Mouse (Mus musculus) layer of hippocampus, postnatal 25 days (tissue): ENCODE data around the gene Timm22. TPM values are rescaled to one million over a fixed set of nuclear protein-coding genes. Genes with fewer than 3 reads are reported as not detected.

ENCODE experiments used
- DNase-seq, 2 experiments: peaks; one replicate each; pipeline ENCODE4 v3.0.0; 2022; ENCODE audit warnings: mixed read lengths in 2 of 2, low spot score in 1 of 2; ENCODE audit errors: extremely low spot score in 1 of 2
- total RNA-seq, 2 experiments: library from RNA; stranded (reverse); gene quantifications; 2 replicates each; pipeline ENCODE4 v1.2.3; 2021

Timm22 gene
- total RNA-seq, 2 experiments from 2014 or later = 25.9 to 39.4 TPM

DNA sequence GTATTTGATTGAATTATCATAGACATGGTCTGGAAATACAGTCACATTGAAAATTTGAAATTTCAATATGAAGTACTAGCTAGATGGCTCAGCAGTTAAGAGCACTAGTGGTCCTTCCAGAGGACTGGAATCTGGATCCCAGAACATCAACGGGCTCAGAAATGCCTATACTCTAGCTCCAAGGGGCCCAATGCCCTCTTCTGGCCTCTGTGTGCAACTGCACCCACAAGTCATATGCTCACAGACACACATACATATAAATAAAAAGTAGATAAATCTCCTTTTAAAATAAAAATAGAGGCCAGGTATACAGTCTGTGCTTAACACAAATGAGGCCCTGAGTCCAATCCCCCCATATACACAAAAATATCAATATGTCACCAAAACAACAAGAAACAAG, 19.7 kb upstream of the Timm22 start:
- DNase-seq = no peak

DNA sequence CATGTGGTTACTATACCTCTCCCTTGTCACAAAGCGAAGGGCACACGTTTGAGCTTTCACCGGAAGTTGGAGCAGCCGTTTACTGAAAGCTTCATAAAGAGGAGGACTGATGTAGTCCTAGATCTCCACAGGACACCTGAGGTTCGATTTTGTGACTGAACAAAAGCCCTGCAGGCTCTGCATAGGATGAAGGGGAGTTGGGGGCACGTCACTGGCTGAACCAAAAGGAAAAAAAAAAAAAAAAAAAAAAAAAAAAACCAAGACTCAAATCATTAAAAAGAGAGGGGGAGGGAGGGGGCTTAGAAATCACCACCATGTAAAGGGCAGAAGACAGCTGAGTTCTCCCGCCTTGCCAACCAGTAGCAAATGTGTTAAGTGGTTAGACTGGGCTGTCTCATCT, 18.0 kb upstream of the Timm22 start:
- DNase-seq = no peak

DNA sequence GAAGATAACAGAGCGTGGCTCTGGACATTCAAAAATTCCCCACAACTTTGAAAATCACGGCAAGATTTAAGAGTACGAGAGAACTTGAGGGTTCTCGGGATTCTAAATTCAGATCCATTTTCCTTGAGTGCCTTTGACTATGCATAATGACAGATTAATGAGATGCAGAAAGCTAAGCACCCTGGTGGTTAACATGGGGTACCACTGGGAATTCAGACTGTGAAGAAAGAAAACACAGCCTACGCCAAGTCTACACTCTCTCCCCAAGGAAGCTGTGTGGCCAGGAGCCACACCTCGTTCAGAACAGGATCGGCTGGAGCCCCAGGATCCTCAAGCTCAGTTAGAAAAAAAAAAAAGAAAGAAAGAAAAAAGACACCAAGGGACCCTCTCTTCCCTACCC, 14.2 kb upstream of the Timm22 start:
- no peak for DNase-seq

DNA sequence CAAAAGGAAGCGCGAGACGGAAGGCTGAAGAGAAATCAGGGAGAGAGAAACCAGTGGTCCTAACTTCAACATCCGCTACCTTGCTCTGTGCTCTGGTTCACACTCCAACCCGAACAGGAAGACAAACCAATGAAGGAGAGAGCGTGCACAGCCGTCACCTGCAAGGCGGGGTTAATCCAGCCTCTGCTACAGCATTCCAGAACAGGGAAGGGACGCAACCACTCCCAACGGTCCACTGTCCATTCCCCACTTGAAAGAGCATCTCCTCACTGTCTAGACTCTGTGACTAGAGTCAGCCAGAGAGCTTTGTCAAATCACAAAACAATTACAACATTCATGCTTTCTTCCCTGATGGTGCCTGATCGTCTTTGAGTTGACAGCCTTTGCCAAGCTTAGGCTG, 13.8 kb upstream of the Timm22 start:
- DNase-seq = no peak

- no peak for DNase-seq
These were observed 9.0 kb upstream of the Timm22 start for GRCm38 (mm10) chr11:76397650-76398311.

GRCm38 (mm10) chr11:76398312-76398797, 8.4 kb upstream of the Timm22 start:
- no peak for DNase-seq

- peak; percentile 62 to 68 for DNase-seq
These were observed 7.8 kb upstream of the Timm22 start, which contains the start of gene Nxn for GRCm38 (mm10) chr11:76398798-76399586. Gene Nxn (minus strand): TSS chr11:76399140.

- no peak for DNase-seq
These were observed 7.0 kb upstream of the Timm22 start for GRCm38 (mm10) chr11:76399587-76400330.

- DNase-seq = no peak
These were observed 5.4 kb upstream of the Timm22 start for GRCm38 (mm10) chr11:76401398-76401797.

DNA sequence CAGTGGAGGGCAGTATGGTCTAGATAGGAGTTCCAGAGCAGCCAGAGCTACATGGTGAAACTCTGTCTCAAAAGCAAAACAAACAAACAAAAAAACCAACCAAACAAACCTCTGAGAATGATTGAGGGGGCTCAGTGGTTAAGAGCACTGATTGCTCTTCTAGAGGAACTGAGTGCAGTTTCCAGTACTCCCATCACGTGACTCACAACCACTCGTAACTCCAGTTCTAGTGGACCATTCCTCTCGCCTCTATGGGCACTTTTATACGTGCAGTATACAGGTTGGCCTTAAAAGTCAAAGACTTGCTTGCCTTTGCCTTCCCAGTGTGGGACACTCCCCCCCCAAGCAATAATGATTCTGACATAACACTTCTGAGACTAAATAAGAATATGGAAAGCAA, 1.6 kb upstream of the Timm22 start:
- DNase-seq = no peak

GRCm38 (mm10) chr11:76405626-76406264, 1.0 kb upstream of the Timm22 start:
- DNase-seq = no peak

- DNase-seq = peak in 1 of 2 experiments; percentile 77
These were observed 4.1 kb downstream of the Timm22 start for GRCm38 (mm10) chr11:76410826-76411225.

GRCm38 (mm10) chr11:76413202-76413601, 6.5 kb downstream of the Timm22 start:
- no peak for DNase-seq

DNA sequence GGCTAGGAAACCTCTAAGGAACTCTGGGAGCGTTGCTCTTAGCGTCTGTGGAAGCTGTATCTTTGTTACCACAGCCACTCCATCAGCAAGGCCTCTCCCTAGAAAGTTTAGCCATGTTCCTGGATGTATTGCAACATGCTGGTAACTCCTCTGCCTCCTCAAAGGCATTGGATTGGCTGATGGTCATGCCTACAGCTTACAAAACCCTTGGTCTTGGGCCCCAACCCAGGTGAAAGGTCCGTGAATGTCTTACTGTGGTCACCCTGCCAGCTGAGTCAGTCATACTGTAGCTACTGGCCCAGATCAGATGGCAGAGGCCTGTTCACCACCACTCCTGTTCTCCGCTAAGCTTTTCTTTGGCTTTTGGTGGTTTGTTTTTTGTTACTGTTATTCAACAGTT, 8.2 kb downstream of the Timm22 start:
- DNase-seq = no peak

- no peak for DNase-seq
These were observed 9.2 kb downstream of the Timm22 start for GRCm38 (mm10) chr11:76415985-76416384.

DNA sequence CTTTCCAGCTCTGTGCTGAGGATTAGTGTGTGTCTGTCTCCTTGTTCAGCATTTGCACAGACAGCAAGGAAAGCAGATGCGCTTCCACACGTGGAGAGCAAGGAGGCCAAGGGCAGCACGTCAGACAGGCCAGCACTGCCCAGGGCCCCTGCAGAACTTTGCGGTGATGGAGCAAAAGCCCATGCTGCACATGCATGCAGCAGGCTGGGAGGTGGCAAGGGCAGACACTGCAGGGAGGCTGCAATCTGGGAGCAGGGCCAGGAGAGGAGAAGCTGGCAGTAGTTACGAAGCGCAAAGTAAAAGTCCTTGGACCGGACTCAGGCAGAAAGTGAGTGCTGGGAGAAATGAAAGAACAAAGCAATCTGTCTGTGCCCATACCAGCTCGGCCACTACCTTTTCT, 11.7 kb downstream of the Timm22 start:
- DNase-seq = no peak

- no peak for DNase-seq
These were observed 12.4 kb downstream of the Timm22 start for GRCm38 (mm10) chr11:76419179-76419578.

DNA sequence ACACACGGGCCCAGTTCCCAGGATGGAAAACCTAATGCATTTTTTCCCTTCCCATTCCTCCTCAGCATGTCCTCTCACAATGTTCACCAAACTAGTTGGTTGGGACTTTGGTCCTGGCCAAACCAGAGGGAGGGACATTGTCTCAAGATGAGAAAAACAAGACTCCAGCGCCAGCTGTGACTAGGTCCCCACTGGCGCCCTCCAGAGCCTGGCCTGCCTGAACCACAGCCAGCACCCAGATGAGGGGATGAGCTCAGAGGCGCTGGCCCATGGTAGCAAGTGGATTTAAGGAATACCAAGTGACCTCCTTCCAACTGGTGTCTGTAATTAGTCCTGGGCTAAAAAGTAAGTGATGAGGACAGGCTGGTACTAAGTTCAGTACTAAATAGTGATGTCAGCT, 14.1 kb downstream of the Timm22 start:
- DNase-seq = no peak

DNA sequence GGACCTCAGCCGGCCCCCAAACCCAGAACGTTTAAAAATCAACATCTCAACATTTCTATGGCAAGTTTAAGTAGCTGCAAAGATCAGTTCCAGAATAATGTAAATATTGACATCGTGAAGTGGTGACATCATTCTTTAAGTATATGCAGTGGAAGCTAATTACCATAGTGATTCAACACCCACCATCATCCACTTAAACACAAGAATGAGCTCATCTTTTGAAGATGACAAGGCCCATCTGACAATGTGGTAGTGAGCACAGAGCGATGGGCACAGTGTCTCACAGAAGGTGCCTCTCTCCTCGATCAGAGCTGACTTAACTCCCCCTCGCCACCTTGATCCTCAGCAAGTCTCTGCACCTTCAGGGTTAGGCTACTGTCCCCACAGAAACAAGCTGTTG, 19.0 kb downstream of the Timm22 start:
- DNase-seq = no peak

DNA sequence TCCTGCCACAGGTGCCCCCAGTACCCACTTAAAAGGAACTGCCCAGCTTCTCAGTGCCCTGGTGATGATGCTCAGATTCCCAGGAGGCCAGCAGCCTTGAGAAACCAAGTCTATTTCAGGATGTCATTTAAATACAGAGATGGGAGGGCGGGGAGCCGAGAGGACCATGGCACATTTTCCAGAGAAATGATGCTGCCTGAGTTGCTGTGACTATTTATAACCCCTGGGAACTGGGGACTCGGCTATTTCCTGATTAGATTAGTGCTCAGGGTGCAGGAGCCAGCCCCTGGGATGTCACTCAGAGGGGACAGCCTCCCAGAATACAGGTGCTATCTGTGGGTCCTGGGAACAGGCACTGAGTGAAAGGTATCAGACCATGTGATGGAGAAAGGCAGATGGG, 21.0 kb downstream of the Timm22 start:
- DNase-seq = no peak

- no peak for DNase-seq
These were observed 22.3 kb downstream of the Timm22 start for GRCm38 (mm10) chr11:76429046-76429445.
